Mouse (Mus musculus): ENCODE measurements around the gene Syn3.

- TF ChIP-seq CTCF (IDR thresholded peaks at IDR 0.05; ENCODE audit: borderline replicate concordance, control insufficient read depth, extremely low read depth, insufficient read depth, low read length, poor library complexity) (no peak), POLR2A (IDR thresholded peaks at IDR 0.05; ENCODE audit: control insufficient read depth, extremely low read depth, insufficient read depth, low read length, poor library complexity) (no peak)
Observed at GRCm38 (mm10) chr10:86194722-86195121, 304.0 kb downstream of the Syn3 start.

All from thymus, adult 2 months (tissue).